Mouse (Mus musculus) CH12.LX (cell line): Measurements from ENCODE around the gene H1fx. TPM values are rescaled to one million over a fixed set of nuclear protein-coding genes. Genes with fewer than 3 reads are reported as not detected.

Experiments
- DNase-seq: peaks from one replicate; pipeline ENCODE4 v3.0.0-alpha.2; 2013; ENCODE audit errors: extremely low read depth
- H3K27ac ChIP-seq: 2 replicates; pipeline ENCODE4 v1.5.1; 2012; ENCODE audit warnings: low read depth, mild to moderate bottlenecking, control low read depth, moderate library complexity; ENCODE audit not compliant: insufficient read depth
- H3K27me3 ChIP-seq: replicated peaks from 2 replicates; pipeline ENCODE3; 2012; ENCODE audit warnings: inconsistent platforms
- H3K36me3 ChIP-seq, 2 experiments: replicated peaks in 1 of 2; 2 replicates each; pipeline versions ENCODE3 to v1.6.1; 2012; ENCODE audit warnings: inconsistent platforms in 1 of 2, low read length in 1 of 2, mild to moderate bottlenecking in 1 of 2, mixed read lengths in 1 of 2, moderate library complexity in 1 of 2; ENCODE audit not compliant: control insufficient read depth in 1 of 2, insufficient read depth in 1 of 2
- H3K4me1 ChIP-seq, 2 experiments: 2 replicates each; pipeline ENCODE4 v1.6.1; 2012; ENCODE audit warnings: inconsistent platforms in 1 of 2, moderate library complexity in 1 of 2; ENCODE audit not compliant: insufficient read depth in 2 of 2, control insufficient read depth in 1 of 2
- H3K4me2 ChIP-seq: 2 replicates; pipeline ENCODE4 v1.6.1; 2012; ENCODE audit warnings: low read depth, mild to moderate bottlenecking, control low read depth; ENCODE audit not compliant: poor library complexity, insufficient read depth, severe bottlenecking
- H3K4me3 ChIP-seq, 3 experiments: fragments of 150-350 bp in 1 of 3; sonication (generic) in 1 of 3; replicated peaks in 1 of 3; 2 replicates each; pipeline versions ENCODE3 to v1.5.1; 2011 to 2012; ENCODE audit warnings: low read depth in 2 of 3, low read length in 2 of 3, mild to moderate bottlenecking in 2 of 3, moderate library complexity in 2 of 3, control low read depth in 1 of 3, improper control_type of control experiment in 1 of 3, inconsistent platforms in 1 of 3, mixed read lengths in 1 of 3; ENCODE audit not compliant: poor library complexity in 1 of 3
- H3K79me2 ChIP-seq: replicated peaks from 2 replicates; pipeline ENCODE4 v1.6.1; 2012; ENCODE audit warnings: mild to moderate bottlenecking, moderate library complexity; ENCODE audit not compliant: control insufficient read depth, poor library complexity, insufficient read depth, severe bottlenecking; ENCODE audit errors: extremely low read depth
- H3K9ac ChIP-seq: 2 replicates; pipeline ENCODE4 v1.6.1; 2012; ENCODE audit warnings: low read depth, mild to moderate bottlenecking, control low read depth, moderate library complexity; ENCODE audit not compliant: insufficient read depth
- H3K9me3 ChIP-seq: replicated peaks from 2 replicates; pipeline ENCODE3; 2012; ENCODE audit warnings: low read length, inconsistent platforms, mixed read lengths
- CHD2 ChIP-seq: IDR thresholded peaks from 2 replicates; pipeline ENCODE4 v1.6.1; 2011; ENCODE audit warnings: low read length, improper control_type of control experiment
- CTCF ChIP-seq, 2 experiments: IDR thresholded peaks in 1 of 2; conservative IDR thresholded peaks in 1 of 2; 2 replicates each; pipeline ENCODE4 v1.5.1; 2011 to 2012; ENCODE audit warnings: low read depth in 2 of 2, low read length in 2 of 2, improper control_type of control experiment in 1 of 2, inconsistent platforms in 1 of 2, mild to moderate bottlenecking in 1 of 2, moderate library complexity in 1 of 2
- E2F4 ChIP-seq: IDR thresholded peaks from 2 replicates; pipeline ENCODE4 v1.6.1; 2011; ENCODE audit warnings: low read depth, low read length, improper control_type of control experiment; ENCODE audit not compliant: insufficient replicate concordance
- IRF4 ChIP-seq: IDR thresholded peaks from 2 replicates; pipeline ENCODE4 v1.6.1; 2014; ENCODE audit warnings: low read depth, mild to moderate bottlenecking, inconsistent platforms, low read length, improper control_type of control experiment
- MAX ChIP-seq: IDR thresholded peaks from 2 replicates; pipeline ENCODE4 v1.6.1; 2011; ENCODE audit warnings: low read length, improper control_type of control experiment
- MAZ ChIP-seq: IDR thresholded peaks from 2 replicates; pipeline ENCODE4 v1.6.1; 2012; ENCODE audit warnings: low read depth, mild to moderate bottlenecking, inconsistent platforms, low read length, improper control_type of control experiment, moderate library complexity
- MEF2A ChIP-seq: IDR thresholded peaks from 2 replicates; pipeline ENCODE4 v1.6.1; 2014; ENCODE audit warnings: low read depth, mild to moderate bottlenecking, inconsistent platforms, low read length, improper control_type of control experiment, borderline replicate concordance
- MYC ChIP-seq: IDR thresholded peaks from 2 replicates; pipeline ENCODE4 v1.6.1; 2011; ENCODE audit warnings: low read depth, mild to moderate bottlenecking, improper control_type of control experiment, low read length
- NRF1 ChIP-seq: IDR thresholded peaks from 2 replicates; pipeline ENCODE4 v1.6.1; 2014; ENCODE audit warnings: low read depth, mild to moderate bottlenecking, inconsistent platforms, low read length, improper control_type of control experiment, moderate library complexity
- PAX5 ChIP-seq: IDR thresholded peaks from 2 replicates; pipeline ENCODE4 v1.6.1; 2012; ENCODE audit warnings: low read length, inconsistent platforms, mixed read lengths
- POLR2AphosphoS2 ChIP-seq: IDR thresholded peaks from 2 replicates; pipeline ENCODE4 v1.6.1; 2011; ENCODE audit warnings: low read depth, low read length, improper control_type of control experiment
- RAD21 ChIP-seq: IDR thresholded peaks from 2 replicates; pipeline ENCODE4 v1.6.1; 2011; ENCODE audit warnings: low read depth, mild to moderate bottlenecking, low read length, improper control_type of control experiment, moderate library complexity
- SIN3A ChIP-seq: IDR thresholded peaks from 2 replicates; pipeline ENCODE4 v1.6.1; 2012; ENCODE audit warnings: low read length, improper control_type of control experiment, inconsistent platforms
- TBP ChIP-seq: conservative IDR thresholded peaks from 2 replicates; pipeline ENCODE4 v1.6.1; 2011; ENCODE audit warnings: low read depth, low read length, improper control_type of control experiment
- USF2 ChIP-seq: conservative IDR thresholded peaks from 2 replicates; pipeline ENCODE4 v1.6.1; 2011; ENCODE audit warnings: low read depth, low read length, improper control_type of control experiment
- ZC3H11A ChIP-seq: IDR thresholded peaks from 2 replicates; pipeline ENCODE4 v1.6.1; 2012; ENCODE audit warnings: low read depth, mild to moderate bottlenecking, inconsistent platforms, low read length, improper control_type of control experiment
- ZKSCAN1 ChIP-seq: IDR thresholded peaks from 2 replicates; pipeline ENCODE4 v1.6.1; 2012; ENCODE audit warnings: low read depth, inconsistent platforms, low read length, improper control_type of control experiment, borderline replicate concordance
- ZMIZ1 ChIP-seq: IDR thresholded peaks from 2 replicates; pipeline ENCODE4 v1.6.1; 2012; ENCODE audit warnings: low read depth, mild to moderate bottlenecking, inconsistent platforms, low read length, improper control_type of control experiment
- dilution Hi-C: fragments of 300-500 bp; cut with MboI; formaldehyde crosslinking; loops from 2 replicates; pipeline ENCODE4 v1.14.3; 2020; ENCODE audit warnings: low sequenced_read_pairs; ENCODE audit not compliant: extremely low pct_unique_long_range_greater_than_20kb, extremely low pct_ligation_motif_present
- in situ Hi-C: fragments of 300-500 bp; cut with MboI; formaldehyde crosslinking; loops from 3 replicates; pipeline ENCODE4 v1.14.3; 2019; ENCODE audit warnings: low sequenced_read_pairs, low pct_ligation_motif_present, low pct_unique_long_range_greater_than_20kb, mixed read lengths
- polyA plus RNA-seq: library from polyadenylated mRNA; unstranded; fragments of >175 nt; gene quantifications from 2 replicates; pipeline ENCODE4 v1.2.1, GENCODE M21; 2012; ENCODE audit warnings: low read depth; ENCODE audit not compliant: insufficient read length
- total RNA-seq, 2 experiments: library from RNA; depleted of rRNA; stranded (reverse); fragments of 300-350 nt in 1 of 2; fragments of >200 nt in 1 of 2; gene quantifications; 2 replicates each; pipeline ENCODE4 v1.2.3; 2012 to 2014

H1fx gene
- total and polyA plus RNA-seq, 3 experiments, result 0.08 TPM; not detected in 2

GRCm38 (mm10) chr6:87991216-87991615, 9.8 kb upstream of the H1fx start:
- no peak overlapping the region for H3K4me2 ChIP-seq
- no peak for TF ChIP-seq USF2
- no peak for TF ChIP-seq RAD21
- TF ChIP-seq PAX5, result no peak
- TF ChIP-seq POLR2AphosphoS2, result no peak
- TF ChIP-seq MAZ, result no peak
- TF ChIP-seq ZMIZ1, result no peak
- no peak for TF ChIP-seq E2F4
- no peak for TF ChIP-seq TBP
- TF ChIP-seq CTCF (conservative IDR thresholded peaks at IDR 0.05 in 1 of 2, IDR thresholded peaks at IDR 0.05 in 1 of 2; ENCODE audit: low read depth in 2 of 2, low read length in 2 of 2), result no peak
- TF ChIP-seq MAX, result no peak
- no peak for TF ChIP-seq CHD2
- no peak for TF ChIP-seq IRF4
- H3K36me3 ChIP-seq, result peaks cover 0 to 3% of the 10 kb centered on the region in 2 experiments
- in situ Hi-C loops (loop anchor here (5.0 kb wide), 1 partner anchor 84 kb away; no protein-coding TSS in a partner anchor), dilution Hi-C loops (no loop called here)
- H3K4me3 ChIP-seq, result no peak overlapping the region
- no peaks in the 10 kb centered on the region for H3K9me3 ChIP-seq
- H3K79me2 ChIP-seq, result no peaks in the 10 kb centered on the region
- H3K4me1 ChIP-seq, result peaks cover 0 to 18% of the 10 kb centered on the region in 2 experiments; a peak in 2 of 4 replicates
- DNase-seq, result no peak
- no peaks in the 10 kb centered on the region for H3K27me3 ChIP-seq
- H3K9ac ChIP-seq, result no peak overlapping the region
- no peak overlapping the region for H3K27ac ChIP-seq

GRCm38 (mm10) chr6:87982506-87982905, 1.1 kb upstream of the H1fx start:
- TF ChIP-seq ZC3H11A, result no peak
- TF ChIP-seq ZKSCAN1, result no peak
- no peak for TF ChIP-seq MYC
- TF ChIP-seq E2F4, result no peak
- TF ChIP-seq NRF1, result no peak
- no peak for TF ChIP-seq SIN3A
- no peak for TF ChIP-seq MEF2A
- dilution Hi-C loops (no loop called here), in situ Hi-C loops (loop anchor here (5.0 kb wide), 1 partner anchor 35 kb away; no protein-coding TSS in a partner anchor)
- H3K9me3 ChIP-seq, result peaks cover 12% of the 10 kb centered on the region
- no peaks in the 10 kb centered on the region for H3K36me3 ChIP-seq
- H3K9ac ChIP-seq, result no peak overlapping the region
- H3K4me1 ChIP-seq, result peaks cover 4 to 18% of the 10 kb centered on the region in 2 experiments; a peak in 2 of 4 replicates
- H3K27ac ChIP-seq, result no peak overlapping the region
- no peak overlapping the region for H3K4me2 ChIP-seq
- H3K79me2 ChIP-seq, result no peaks in the 10 kb centered on the region
- DNase-seq, result no peak
- H3K4me3 ChIP-seq, result no peak overlapping the region
- peaks cover 5% of the 10 kb centered on the region for H3K27me3 ChIP-seq
